Mouse (Mus musculus): Measurements from ENCODE around the gene Pip4k2a. TPM values are rescaled to one million over a fixed set of nuclear protein-coding genes. Genes with fewer than 3 reads are reported as not detected.

The Pip4k2a gene
- polyA plus RNA-seq, 1 experiment from 2014 or later, result 6.1 TPM

- Histone ChIP-seq H3K27me3 (replicated peaks; ENCODE audit: low read depth, poor library complexity, severe bottlenecking) (no peaks in the 10 kb centered on the region), H3K27ac (replicated peaks) (no peak overlapping the region), H3K4me1 (no peaks in the 10 kb centered on the region), H3K4me3 (no peak overlapping the region), H3K36me3 (replicated peaks) (no peaks in the 10 kb centered on the region), H3K9me3 (no peaks in the 10 kb centered on the region)
- DNase-seq (ENCODE audit: low spot score), result no peak
- 88% methylated on average over 9 of the region's 9 CpGs for WGBS
Observed at GRCm38 (mm10) chr2:18833024-18833590, 164.8 kb downstream of the Pip4k2a start.

DNA sequence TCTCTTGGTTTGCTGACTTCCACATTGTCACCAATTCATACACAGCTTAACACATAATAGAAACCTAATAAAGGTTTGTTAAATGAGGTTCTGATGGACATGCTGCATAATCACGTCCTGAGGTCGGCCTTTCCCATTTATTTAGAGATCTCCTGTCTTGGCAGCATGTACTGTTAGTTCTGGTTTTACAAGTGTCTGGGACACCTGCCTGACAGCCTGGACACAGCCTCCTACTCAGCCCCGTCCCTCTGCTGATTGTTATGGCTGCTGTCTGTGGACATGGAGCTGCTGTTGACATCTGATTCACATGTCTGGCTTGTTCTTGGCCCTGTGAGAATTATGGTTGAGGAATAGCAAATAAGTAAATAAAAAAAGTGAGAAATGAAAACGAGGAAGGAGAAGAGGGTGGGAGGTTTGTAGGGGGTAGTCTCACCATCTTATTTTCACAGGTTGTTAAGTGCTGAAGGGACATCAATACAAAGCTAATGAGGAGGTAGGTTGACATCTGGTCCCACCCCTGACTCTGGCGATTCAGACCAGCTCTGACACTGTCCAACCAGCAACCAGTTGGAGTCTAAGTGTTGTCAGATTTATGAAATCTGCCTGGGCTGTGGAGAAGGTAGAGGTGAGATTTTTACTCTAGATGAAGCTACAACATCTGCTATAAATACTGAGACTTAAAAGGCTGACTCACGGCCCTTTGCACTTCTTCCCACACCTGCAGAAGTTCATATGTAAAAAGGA lies 166.7 kb downstream of the Pip4k2a start:
- no peak for DNase-seq (ENCODE audit: low spot score)
- Histone ChIP-seq H3K9me3 (no peaks in the 10 kb centered on the region), H3K4me1 (no peaks in the 10 kb centered on the region), H3K27me3 (replicated peaks; ENCODE audit: low read depth, poor library complexity, severe bottlenecking) (no peaks in the 10 kb centered on the region), H3K4me3 (no peak overlapping the region), H3K36me3 (replicated peaks) (no peaks in the 10 kb centered on the region), H3K27ac (replicated peaks) (no peak overlapping the region)
- 80% methylated on average over 6 of the region's 6 CpGs for WGBS

DNA sequence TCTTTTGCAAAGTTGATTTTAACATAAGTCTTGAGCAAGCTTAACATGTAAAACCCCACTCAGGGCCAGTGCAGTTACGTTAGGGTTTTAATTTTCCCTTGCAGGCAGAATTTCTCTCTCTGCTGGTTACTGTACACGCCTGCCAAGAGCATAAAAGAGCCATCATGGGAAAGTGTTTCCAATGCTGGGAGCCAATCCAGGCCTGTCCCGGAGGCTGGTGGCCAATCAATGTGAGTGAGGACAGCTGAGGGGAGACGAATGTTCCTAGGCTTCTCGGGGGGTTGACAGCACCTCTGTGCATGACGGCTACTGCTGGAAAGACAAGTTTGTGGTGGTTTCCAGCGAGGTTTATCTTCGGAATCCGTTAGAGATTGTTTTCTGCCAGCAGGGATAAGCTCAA lies 175.2 kb downstream of the Pip4k2a start:
- DNase-seq (ENCODE audit: low spot score), result no peak
- H3K27me3 ChIP-seq (replicated peaks; ENCODE audit: low read depth, poor library complexity, severe bottlenecking), result peaks cover 12% of the 10 kb centered on the region; the same call in 1 of the 2 replicates
- no peaks in the 10 kb centered on the region for H3K36me3 ChIP-seq (replicated peaks)
- peaks cover 20% of the 10 kb centered on the region for H3K4me1 ChIP-seq
- no peak overlapping the region for H3K27ac ChIP-seq (replicated peaks)
- no peak overlapping the region for H3K4me3 ChIP-seq
- H3K9me3 ChIP-seq, result no peaks in the 10 kb centered on the region
- WGBS, result 75% methylated on average over 9 of the region's 9 CpGs

GRCm38 (mm10) chr2:18821451-18822379 lies 176.2 kb downstream of the Pip4k2a start:
- H3K27ac ChIP-seq (replicated peaks), result peak overlapping the region; percentile 61
- H3K4me1 ChIP-seq, result peaks cover 20% of the 10 kb centered on the region
- no peaks in the 10 kb centered on the region for H3K36me3 ChIP-seq (replicated peaks)
- peak overlapping the region; percentile 39 for H3K4me3 ChIP-seq
- DNase-seq (ENCODE audit: low spot score), result peak; percentile 52
- no peaks in the 10 kb centered on the region for H3K9me3 ChIP-seq
- 42% methylated on average over 18 of the region's 18 CpGs for WGBS
- H3K27me3 ChIP-seq (replicated peaks; ENCODE audit: low read depth, poor library complexity, severe bottlenecking), result peaks cover 19% of the 10 kb centered on the region; the same call in 1 of the 2 replicates

DNA sequence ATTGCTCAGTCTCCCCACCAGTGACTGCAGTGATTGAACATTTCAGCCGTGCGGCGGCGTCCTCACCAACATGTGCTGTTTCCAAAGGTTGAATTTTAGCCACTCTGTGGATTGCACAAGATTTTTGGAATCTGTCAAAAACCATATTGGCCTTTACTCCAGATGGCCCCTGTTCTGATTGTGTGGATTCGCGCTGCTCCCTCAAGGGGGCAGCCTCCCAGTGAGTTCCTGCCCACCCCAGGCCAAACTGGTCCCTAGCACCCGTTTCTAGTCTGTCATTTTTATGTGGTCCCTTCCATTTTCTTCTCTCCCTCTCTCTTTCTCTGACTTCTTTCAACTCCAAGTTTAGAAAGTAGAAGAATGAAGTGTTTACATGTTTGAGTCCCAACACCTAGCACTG lies 178.4 kb downstream of the Pip4k2a start:
- no peak overlapping the region for H3K4me3 ChIP-seq
- 76% methylated on average over 7 of the region's 7 CpGs for WGBS
- peaks cover 27% of the 10 kb centered on the region for H3K4me1 ChIP-seq
- no peaks in the 10 kb centered on the region for H3K9me3 ChIP-seq
- peaks cover 19% of the 10 kb centered on the region; the same call in 1 of the 2 replicates for H3K27me3 ChIP-seq (replicated peaks; ENCODE audit: low read depth, poor library complexity, severe bottlenecking)
- H3K27ac ChIP-seq (replicated peaks), result no peak overlapping the region
- H3K36me3 ChIP-seq (replicated peaks), result no peaks in the 10 kb centered on the region
- DNase-seq (ENCODE audit: low spot score), result no peak

DNA sequence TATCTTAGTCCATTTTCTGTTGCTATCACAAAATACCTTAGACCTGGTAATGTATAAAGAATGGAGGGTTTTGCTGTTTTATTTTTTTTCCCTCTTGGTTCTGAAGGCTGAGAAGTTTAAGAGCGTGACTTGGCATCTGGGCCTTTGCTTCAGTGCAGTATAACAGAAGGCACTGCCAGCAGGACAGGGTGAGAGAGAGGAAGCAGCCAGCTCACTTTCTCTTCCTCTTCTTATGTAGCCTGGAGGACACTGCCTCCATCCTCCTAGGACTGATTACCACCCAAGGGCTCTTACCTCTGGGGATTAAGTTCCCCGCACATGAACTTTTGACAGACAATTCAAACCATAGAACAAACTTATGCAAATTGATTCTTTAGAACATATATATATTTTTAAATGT lies 181.9 kb downstream of the Pip4k2a start:
- Histone ChIP-seq H3K27me3 (replicated peaks; ENCODE audit: low read depth, poor library complexity, severe bottlenecking) (peaks cover 22% of the 10 kb centered on the region), H3K27ac (replicated peaks) (no peak overlapping the region), H3K4me1 (peaks cover 21% of the 10 kb centered on the region), H3K4me3 (no peak overlapping the region), H3K36me3 (replicated peaks) (no peaks in the 10 kb centered on the region), H3K9me3 (no peaks in the 10 kb centered on the region)
- WGBS, result 93% methylated on average over 2 of the region's 2 CpGs
- no peak for DNase-seq (ENCODE audit: low spot score)

DNA sequence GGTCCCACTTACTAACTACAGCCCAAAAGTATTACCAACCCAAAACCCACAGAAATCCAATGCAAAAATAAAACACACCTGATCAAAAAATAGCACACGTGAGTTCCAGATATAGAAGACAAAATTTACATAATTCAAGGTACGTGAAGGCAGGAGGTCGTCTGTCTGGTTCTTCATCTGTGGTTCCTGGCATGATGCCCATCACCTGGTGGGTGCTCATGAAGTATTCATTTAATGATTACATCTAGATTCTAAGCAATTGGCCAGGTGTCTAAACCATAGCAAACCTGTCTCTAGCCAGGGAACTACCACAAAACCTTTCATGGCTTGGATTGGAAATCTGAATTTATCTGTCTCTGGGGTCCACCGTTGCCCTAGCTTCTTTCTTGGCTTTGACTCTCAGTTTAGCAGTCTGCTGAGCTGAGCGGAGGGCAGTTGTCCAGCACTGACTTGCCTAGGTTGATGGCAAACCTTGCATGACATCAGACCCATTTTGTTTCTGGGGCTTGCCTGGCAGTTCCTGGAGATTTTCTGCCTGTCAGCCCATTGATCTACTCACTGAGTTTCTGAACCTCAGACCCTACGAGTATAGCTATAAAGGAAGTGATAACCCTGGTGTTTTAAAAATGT lies 182.5 kb downstream of the Pip4k2a start:
- Histone ChIP-seq H3K27ac (replicated peaks) (no peak overlapping the region), H3K36me3 (replicated peaks) (no peaks in the 10 kb centered on the region), H3K4me3 (no peak overlapping the region), H3K4me1 (peaks cover 20% of the 10 kb centered on the region), H3K27me3 (replicated peaks; ENCODE audit: low read depth, poor library complexity, severe bottlenecking) (peaks cover 16% of the 10 kb centered on the region), H3K9me3 (no peaks in the 10 kb centered on the region)
- DNase-seq (ENCODE audit: low spot score), result no peak
- WGBS, result 91% methylated on average over 6 of the region's 6 CpGs

- Histone ChIP-seq H3K9me3 (no peaks in the 10 kb centered on the region), H3K4me3 (no peak overlapping the region), H3K4me1 (peaks cover 20% of the 10 kb centered on the region), H3K27me3 (replicated peaks; ENCODE audit: low read depth, poor library complexity, severe bottlenecking) (peaks cover 16% of the 10 kb centered on the region), H3K27ac (replicated peaks) (no peak overlapping the region), H3K36me3 (replicated peaks) (no peaks in the 10 kb centered on the region)
- WGBS, result 38% methylated on average over 5 of the region's 5 CpGs
- DNase-seq (ENCODE audit: low spot score), result no peak
Observed at GRCm38 (mm10) chr2:18814447-18814804, 183.5 kb downstream of the Pip4k2a start.

DNA sequence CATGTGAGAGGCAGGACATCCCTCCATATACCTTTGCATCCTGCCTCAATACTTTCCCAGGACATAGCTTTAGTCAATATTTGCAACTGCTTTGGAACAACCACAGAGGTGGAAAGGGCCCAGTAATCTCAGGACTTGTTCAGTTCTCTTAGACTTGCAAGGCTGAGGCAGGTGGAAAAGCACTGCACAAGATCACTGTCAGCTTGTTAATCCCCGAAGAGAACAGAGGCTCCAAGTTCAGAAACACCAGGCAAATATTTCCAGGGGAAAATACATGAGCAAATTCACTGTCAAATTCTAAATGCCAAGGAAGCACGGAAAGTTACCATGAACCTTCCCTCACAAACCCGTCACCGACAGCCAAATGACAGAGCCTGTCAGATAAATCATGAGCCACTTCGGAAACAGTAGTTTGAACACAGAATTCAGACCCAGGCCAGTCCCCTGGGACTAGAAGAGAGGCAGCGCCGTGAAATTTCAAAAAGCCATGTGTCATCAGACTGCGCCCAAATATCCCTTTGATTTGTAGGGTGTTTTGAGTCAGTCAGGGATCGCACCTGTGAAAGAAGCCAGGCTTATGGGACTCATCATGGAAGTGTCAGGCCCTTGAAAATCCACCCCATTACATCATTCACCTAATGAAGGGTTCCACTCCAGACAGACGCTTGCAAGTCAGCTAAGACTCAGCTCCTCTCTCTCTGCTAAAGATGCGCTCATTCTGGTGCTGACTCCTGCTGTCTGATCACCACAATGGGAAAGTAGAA lies 184.1 kb downstream of the Pip4k2a start:
- Histone ChIP-seq H3K27ac (replicated peaks) (no peak overlapping the region), H3K4me3 (no peak overlapping the region), H3K4me1 (peaks cover 20% of the 10 kb centered on the region), H3K27me3 (replicated peaks; ENCODE audit: low read depth, poor library complexity, severe bottlenecking) (peaks cover 16% of the 10 kb centered on the region), H3K9me3 (no peaks in the 10 kb centered on the region), H3K36me3 (replicated peaks) (no peaks in the 10 kb centered on the region)
- DNase-seq (ENCODE audit: low spot score), result no peak
- WGBS, result 73% methylated on average over 11 of the region's 11 CpGs

GRCm38 (mm10) chr2:18807961-18808360 lies 190.0 kb downstream of the Pip4k2a start:
- no peak overlapping the region for H3K27ac ChIP-seq (replicated peaks)
- H3K36me3 ChIP-seq (replicated peaks), result no peaks in the 10 kb centered on the region
- no peak overlapping the region for H3K4me3 ChIP-seq
- 46% methylated on average over 2 of the region's 2 CpGs for whole genome bisulfite sequencing
- peaks cover 27% of the 10 kb centered on the region for H3K27me3 ChIP-seq (replicated peaks; ENCODE audit: low read depth, poor library complexity, severe bottlenecking)
- H3K4me1 ChIP-seq, result peaks cover 6% of the 10 kb centered on the region
- H3K9me3 ChIP-seq, result no peaks in the 10 kb centered on the region
- DNase-seq (ENCODE audit: low spot score), result peak; percentile 16

DNA sequence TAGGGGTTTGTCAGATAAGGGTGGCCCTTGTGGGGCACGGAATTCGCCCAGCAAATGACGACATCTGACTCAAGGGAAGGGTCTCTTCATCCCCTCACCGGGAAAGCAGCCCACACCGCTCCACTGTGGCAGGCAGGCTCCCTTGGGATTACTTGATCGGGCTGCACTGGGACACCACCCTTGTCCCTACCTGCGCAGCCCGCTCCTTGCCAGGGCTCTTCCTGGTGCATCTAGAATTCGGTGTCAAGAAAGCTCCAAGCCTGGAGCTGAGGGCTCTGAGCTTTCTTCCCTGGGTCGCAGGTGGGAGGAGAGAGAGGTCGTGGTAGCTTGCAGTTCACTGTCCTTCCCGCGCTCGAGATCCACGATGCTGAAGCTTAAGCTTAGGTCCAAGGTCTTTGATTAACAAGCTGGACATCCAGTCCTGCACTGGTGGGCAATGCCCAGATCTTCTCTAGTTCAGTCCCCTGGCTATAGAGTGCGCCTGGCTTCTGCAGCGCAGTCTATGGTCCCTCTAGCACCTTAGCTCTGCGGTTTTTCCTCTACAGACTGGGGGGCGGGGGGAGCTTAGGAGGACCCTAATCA lies 196.6 kb downstream of the Pip4k2a start:
- Histone ChIP-seq H3K4me1 (peaks cover 27% of the 10 kb centered on the region), H3K4me3 (peak overlapping the region; percentile 58), H3K27me3 (replicated peaks; ENCODE audit: low read depth, poor library complexity, severe bottlenecking) (peaks cover 90% of the 10 kb centered on the region), H3K36me3 (replicated peaks) (no peaks in the 10 kb centered on the region), H3K27ac (replicated peaks) (no peak overlapping the region), H3K9me3 (no peaks in the 10 kb centered on the region)
- WGBS, result 3% methylated on average over 19 of the region's 19 CpGs
- DNase-seq (ENCODE audit: low spot score), result peak; percentile 49

All from embryonic facial prominence, embryonic 10.5 days (tissue).